Mouse (Mus musculus) lung, embryonic 15.5 days (tissue): ENCODE measurements at regions not wholly inside any gene's neighbourhood (a gene's known extent, or its start where the extent isn't known, plus 50 kb on each side); places are given as distances from the start of the nearest gene placed in this dataset.

Source experiments
- ATAC-seq: fragments of 200-750 bp; cut with Nextera tagmentation; 2 replicates; pipeline ENCODE4 v1.8.0; 2017; ENCODE audit warnings: moderate number of reproducible peaks, borderline replicate concordance; ENCODE audit not compliant: low FRiP score, low TSS enrichment; ENCODE audit errors: extremely low read depth
- H3K27ac ChIP-seq: fragments of 300-500 bp; sonication (generic); 2 replicates; pipeline ENCODE4 v1.5.1; 2015; ENCODE audit warnings: moderate library complexity, mild to moderate bottlenecking, inconsistent platforms
- H3K27me3 ChIP-seq: fragments of 300-500 bp; sonication (generic); 2 replicates; pipeline ENCODE4 v1.6.1; 2015; ENCODE audit warnings: inconsistent platforms
- H3K36me3 ChIP-seq: fragments of 300-500 bp; sonication (generic); 2 replicates; pipeline ENCODE4 v1.6.1; 2015; ENCODE audit warnings: inconsistent platforms
- H3K4me1 ChIP-seq: fragments of 300-500 bp; sonication (generic); 2 replicates; pipeline ENCODE4 v1.6.1; 2015; ENCODE audit warnings: inconsistent platforms
- H3K4me2 ChIP-seq: fragments of 300-500 bp; sonication (generic); 2 replicates; pipeline ENCODE4 v1.6.1; 2015; ENCODE audit warnings: inconsistent platforms, mild to moderate bottlenecking, moderate library complexity
- H3K4me3 ChIP-seq: fragments of 300-500 bp; sonication (generic); 2 replicates; pipeline ENCODE4 v1.5.1; 2015; ENCODE audit warnings: mild to moderate bottlenecking, inconsistent platforms
- H3K9ac ChIP-seq: fragments of 300-500 bp; sonication (generic); 2 replicates; pipeline ENCODE4 v1.6.1; 2015; ENCODE audit warnings: inconsistent platforms
- H3K9me3 ChIP-seq: fragments of 300-500 bp; sonication (generic); 2 replicates; pipeline ENCODE4 v1.6.1; 2016; ENCODE audit warnings: inconsistent platforms
- WGBS: fragments of 180-500 bp; shearing (Covaris S2); methylation state at CpG from one replicate; pipeline ENCODE4 v1.1.7; 2015; 5-methylcytosine and 5-hydroxymethylcytosine counted together

DNA sequence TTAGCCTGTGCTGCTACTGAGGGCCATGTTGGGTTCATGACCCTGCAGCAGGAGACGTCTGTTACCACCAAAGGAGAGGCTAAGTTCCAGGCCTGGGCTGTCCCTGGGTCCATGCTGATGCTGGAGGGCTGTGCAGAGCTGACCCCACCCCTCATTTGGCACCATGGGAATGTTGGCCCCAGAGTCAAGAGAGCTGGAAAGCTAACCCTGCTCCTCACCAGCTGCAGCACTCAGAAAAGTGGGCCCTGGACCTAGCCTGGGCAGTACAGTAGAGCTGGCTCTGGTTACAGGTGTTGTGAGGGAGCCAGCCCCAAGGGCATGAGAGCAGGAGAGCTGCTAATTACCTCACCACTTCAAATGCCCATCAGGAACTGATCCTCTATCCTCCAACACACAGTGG, 500.9 kb upstream of the Nr5a2 start:
- H3K36me3 ChIP-seq: no peaks in the 10 kb centered on the region

DNA sequence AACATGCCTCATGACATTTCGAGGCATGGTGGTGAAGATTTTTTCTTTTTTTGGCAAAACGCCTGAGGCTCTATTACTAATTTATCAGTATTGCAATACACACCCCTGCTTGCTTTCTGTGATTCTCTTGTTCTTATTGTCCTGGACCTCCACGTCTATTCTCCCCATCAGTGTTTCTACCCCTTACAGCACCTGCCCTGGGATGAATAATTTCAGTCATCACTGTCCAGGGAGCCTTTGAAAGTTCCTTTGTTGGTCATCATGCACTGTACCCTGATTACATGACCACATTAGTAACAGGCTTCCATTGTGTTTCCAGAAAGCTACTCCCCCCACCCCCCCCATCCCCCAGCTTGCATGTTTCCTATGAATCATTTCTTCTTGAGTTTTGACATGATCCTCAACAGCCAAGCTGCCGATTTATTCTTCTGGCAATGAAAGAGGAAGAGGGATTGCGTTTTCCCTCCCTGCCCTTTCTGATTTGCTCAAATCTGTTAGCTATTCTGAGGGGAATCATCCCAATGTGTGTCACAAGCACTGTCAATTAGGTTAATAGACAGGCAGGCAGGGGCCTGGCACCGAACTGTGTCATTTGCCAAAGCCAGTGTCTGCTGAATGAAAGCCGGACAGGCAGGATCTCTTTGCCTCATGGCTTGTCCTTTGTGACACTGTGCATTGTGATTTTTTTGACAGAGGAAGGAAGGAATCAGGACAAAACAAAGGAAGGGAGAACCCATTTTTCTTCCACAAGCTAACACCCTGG, 493.4 kb upstream of the Nr5a2 start:
- H3K27ac ChIP-seq: peak overlapping the region; percentile 41; the same call in 1 of the 2 replicates
- H3K27me3 ChIP-seq: no peaks in the 10 kb centered on the region
- no peak overlapping the region for H3K4me3 ChIP-seq
- H3K9ac ChIP-seq: no peak overlapping the region
- peaks cover 5% of the 10 kb centered on the region; the same call in 1 of the 2 replicates for H3K4me1 ChIP-seq
- no peak for ATAC-seq
- H3K9me3 ChIP-seq: no peaks in the 10 kb centered on the region
- H3K36me3 ChIP-seq: no peaks in the 10 kb centered on the region
- 56% methylated on average over 7 of the region's 7 CpGs for WGBS
- no peak overlapping the region for H3K4me2 ChIP-seq

More for the DNA sequence above, 500.9 kb upstream of the Nr5a2 start:
- Histone ChIP-seq H3K9ac (no peak overlapping the region), H3K4me1 (no peaks in the 10 kb centered on the region), H3K27me3 (no peaks in the 10 kb centered on the region), H3K4me2 (no peak overlapping the region), H3K4me3 (no peak overlapping the region), H3K27ac (no peak overlapping the region), H3K9me3 (no peaks in the 10 kb centered on the region)
- WGBS: 75% methylated on average over 1 of the region's 1 CpGs
- ATAC-seq: no peak

DNA sequence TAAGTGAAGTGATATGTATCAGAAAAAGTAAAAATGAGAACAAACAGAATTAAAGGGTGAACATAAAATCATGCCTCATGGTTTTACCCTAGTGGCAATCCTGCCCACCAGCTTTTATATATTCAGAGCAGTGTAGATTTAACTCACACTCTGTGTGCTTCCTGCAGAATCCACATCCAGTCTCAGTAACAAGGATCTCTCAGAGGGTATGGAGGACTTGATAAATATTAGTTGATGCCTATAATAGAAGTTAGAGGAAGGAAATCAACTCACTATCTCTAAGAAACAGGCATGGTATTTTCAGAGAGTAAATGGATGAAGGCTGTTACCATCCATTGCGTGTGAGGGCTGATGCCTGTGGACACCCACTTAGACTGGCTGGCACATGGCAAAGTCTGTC, 492.5 kb upstream of the Nr5a2 start:
- Histone ChIP-seq H3K27ac (no peak overlapping the region), H3K9ac (no peak overlapping the region), H3K4me1 (peaks cover 5% of the 10 kb centered on the region; the same call in 1 of the 2 replicates), H3K36me3 (no peaks in the 10 kb centered on the region), H3K4me2 (no peak overlapping the region), H3K27me3 (no peaks in the 10 kb centered on the region), H3K9me3 (no peaks in the 10 kb centered on the region), H3K4me3 (no peak overlapping the region)
- ATAC-seq: no peak
- 75% methylated on average over 1 of the region's 1 CpGs for WGBS

DNA sequence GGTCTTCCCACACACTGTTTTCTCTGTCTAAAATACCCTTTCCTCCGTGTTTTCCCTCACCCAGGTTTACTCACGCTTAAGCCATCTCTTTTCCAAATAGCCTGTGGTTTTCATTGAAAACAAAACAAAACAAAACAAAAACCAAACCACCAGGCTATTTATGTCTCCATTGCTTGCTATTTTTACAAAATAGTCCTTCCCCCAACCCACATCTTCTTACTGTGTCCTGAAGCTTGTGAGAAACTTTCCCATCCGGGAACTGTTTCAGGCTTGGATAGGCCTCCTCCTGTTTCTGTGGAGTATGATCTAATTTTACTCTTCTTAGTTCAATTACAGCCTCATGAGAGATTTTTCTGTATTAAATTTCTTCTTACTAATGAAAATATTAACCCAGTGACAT, 486.2 kb upstream of the Nr5a2 start:
- no peak overlapping the region for H3K27ac ChIP-seq
- no peak for ATAC-seq
- no peaks in the 10 kb centered on the region for H3K36me3 ChIP-seq
- H3K4me2 ChIP-seq: no peak overlapping the region
- H3K9ac ChIP-seq: no peak overlapping the region
- 74% methylated on average over 3 of the region's 3 CpGs for WGBS
- H3K4me1 ChIP-seq: no peaks in the 10 kb centered on the region
- H3K9me3 ChIP-seq: no peaks in the 10 kb centered on the region
- H3K4me3 ChIP-seq: no peak overlapping the region
- no peaks in the 10 kb centered on the region for H3K27me3 ChIP-seq

DNA sequence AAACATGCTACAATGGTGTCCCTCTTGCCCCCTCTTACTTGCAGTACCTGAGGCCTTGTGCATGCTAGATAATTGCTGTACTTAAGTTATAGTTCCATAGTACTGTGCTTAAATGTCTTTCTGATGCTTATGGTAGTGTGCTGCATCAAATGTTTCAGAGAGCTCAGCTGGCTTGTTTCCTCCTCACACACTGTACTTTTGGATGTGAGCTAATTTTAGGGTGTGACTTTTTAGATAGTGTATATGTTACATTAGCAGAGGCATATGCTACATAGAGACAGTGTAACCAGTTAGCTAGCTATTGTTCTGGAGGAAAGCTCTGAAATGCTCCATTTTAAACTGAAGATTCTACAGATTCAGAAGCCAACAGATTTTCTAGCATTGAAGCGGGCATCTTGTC, 467.9 kb upstream of the Nr5a2 start:
- H3K9me3 ChIP-seq: no peaks in the 10 kb centered on the region
- no peak overlapping the region for H3K27ac ChIP-seq
- 84% methylated on average over 1 of the region's 1 CpGs for WGBS
- H3K9ac ChIP-seq: no peak overlapping the region
- H3K27me3 ChIP-seq: no peaks in the 10 kb centered on the region
- 0 out of 2 replicates have a peak, but pooled peaks cover 6% of the 10 kb centered on the region for H3K4me1 ChIP-seq
- no peak overlapping the region for H3K4me3 ChIP-seq
- no peak overlapping the region for H3K4me2 ChIP-seq
- peak; percentile 27; the same call in 1 of the 2 replicates for ATAC-seq
- H3K36me3 ChIP-seq: no peaks in the 10 kb centered on the region

DNA sequence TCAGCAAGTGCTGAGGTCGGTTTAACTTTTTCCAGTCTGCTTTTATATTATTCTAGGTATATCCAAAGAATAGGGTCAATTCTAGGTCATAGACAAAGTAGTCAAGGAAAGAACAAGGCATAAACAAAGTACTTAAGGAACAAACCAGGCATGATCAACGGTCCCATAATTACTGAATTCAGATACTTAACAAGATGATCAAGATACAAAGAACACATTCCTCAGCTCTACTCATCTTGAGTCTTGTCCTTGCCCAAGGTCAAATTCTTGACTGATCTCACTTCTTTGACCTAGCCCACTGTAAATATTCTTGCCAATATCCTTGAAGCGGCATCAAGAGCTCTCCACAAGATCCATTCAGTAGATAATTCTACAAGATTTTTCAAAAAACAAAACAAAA, 458.1 kb upstream of the Nr5a2 start:
- H3K27ac ChIP-seq: no peak overlapping the region
- 75% methylated on average over 3 of the region's 3 CpGs for WGBS
- H3K36me3 ChIP-seq: no peaks in the 10 kb centered on the region
- H3K9me3 ChIP-seq: no peaks in the 10 kb centered on the region
- no peak overlapping the region for H3K9ac ChIP-seq
- ATAC-seq: no peak
- no peak overlapping the region for H3K4me2 ChIP-seq
- no peaks in the 10 kb centered on the region for H3K4me1 ChIP-seq
- no peaks in the 10 kb centered on the region for H3K27me3 ChIP-seq
- no peak overlapping the region for H3K4me3 ChIP-seq

DNA sequence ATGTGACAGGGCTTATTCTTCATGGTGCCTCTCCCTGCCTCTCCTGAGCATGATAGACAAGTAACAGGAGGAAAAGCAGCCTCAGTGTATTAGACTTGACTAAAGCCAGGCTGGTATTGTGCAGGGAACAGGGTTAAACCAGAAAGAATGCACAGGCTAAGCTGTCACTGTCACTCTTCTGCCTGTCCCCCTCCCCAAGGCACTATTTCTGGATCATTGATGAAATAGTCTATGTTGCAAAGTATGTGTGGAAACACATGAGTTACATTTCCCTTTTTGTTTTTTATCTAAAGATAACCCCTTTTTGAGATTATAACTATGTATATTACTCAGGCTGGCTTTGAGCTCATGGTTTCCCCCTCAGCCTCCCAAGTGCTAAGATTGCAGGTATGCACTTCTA, 436.5 kb upstream of the Nr5a2 start:
- no peaks in the 10 kb centered on the region for H3K27me3 ChIP-seq
- H3K9me3 ChIP-seq: no peaks in the 10 kb centered on the region
- H3K9ac ChIP-seq: no peak overlapping the region
- no peaks in the 10 kb centered on the region for H3K36me3 ChIP-seq
- no peak overlapping the region for H3K4me3 ChIP-seq
- no peak for ATAC-seq
- no peaks in the 10 kb centered on the region for H3K4me1 ChIP-seq
- no peak overlapping the region for H3K4me2 ChIP-seq
- H3K27ac ChIP-seq: no peak overlapping the region

DNA sequence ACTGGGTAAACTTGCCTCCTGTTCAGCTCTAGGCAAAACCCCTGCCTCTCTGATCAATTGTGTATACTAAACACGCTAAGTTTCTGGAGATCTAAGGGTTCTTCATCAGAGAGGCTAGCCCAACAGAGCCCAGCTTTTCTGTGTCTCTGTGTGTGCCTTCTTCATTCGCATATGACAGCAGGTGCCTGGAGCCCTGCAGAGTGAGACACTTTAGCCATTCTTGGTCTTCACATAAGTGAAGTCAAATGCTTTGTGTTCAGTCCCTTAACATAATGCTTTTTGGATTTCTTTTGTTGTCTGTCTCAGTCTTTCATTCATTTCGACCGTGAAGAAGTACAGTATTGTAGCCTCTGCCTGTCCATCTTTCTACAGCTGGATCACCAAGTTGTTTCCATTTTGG, 427.3 kb upstream of the Nr5a2 start:
- no peak for ATAC-seq
- Histone ChIP-seq H3K9ac (no peak overlapping the region), H3K4me3 (no peak overlapping the region), H3K36me3 (no peaks in the 10 kb centered on the region), H3K4me1 (no peaks in the 10 kb centered on the region), H3K9me3 (no peaks in the 10 kb centered on the region), H3K4me2 (no peak overlapping the region), H3K27ac (no peak overlapping the region), H3K27me3 (no peaks in the 10 kb centered on the region)
- WGBS: 77% methylated on average over 4 of the region's 4 CpGs

DNA sequence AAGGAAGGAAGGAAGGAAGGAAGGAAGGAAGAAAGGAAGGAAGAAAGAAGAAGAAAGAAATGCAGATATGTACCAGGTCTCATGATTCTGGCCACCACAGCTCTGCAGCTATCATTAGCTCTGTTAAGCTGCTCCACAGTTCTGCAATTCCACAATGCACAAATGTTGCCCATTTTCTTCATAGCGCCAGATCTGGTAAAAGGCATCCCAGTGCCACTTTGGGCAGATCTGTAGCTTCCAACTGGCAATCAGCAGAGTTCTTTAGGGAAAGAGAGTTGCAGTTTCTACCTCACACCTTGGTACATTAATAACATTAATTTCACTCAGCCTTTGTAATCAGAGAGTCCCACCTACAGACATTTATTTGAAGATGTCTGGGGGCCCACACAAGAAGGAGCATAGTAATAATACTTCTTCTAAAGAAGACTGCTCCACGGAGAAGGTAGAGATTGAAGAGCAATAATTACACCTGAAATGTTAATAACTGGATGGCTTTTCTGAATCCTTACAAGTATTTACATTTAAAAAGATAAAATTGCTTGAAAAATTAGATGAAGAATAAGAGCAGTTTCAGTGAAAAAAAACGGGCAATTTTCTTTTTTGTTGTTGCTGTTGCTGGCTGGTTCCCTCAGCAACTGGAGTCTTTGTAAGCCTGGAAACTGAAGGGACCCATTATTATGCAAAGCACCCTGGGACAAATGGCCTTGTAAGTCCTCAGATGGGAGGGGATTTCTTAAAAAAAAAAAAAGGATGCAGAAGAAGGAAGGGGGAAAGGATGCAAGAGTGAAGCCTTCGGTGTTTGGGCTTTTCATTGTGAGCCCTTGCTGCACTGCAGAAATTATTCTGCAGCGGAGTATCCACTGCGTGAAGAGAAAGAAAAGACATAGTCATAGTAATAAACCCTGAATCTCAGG, 418.1 kb upstream of the Nr5a2 start:
- ATAC-seq: no peak
- H3K4me1 ChIP-seq: peaks cover 3% of the 10 kb centered on the region; the same call in 1 of the 2 replicates
- H3K9ac ChIP-seq: no peak overlapping the region
- H3K27ac ChIP-seq: no peak overlapping the region
- H3K4me2 ChIP-seq: no peak overlapping the region
- 42% methylated on average over 6 of the region's 6 CpGs for WGBS
- no peaks in the 10 kb centered on the region for H3K9me3 ChIP-seq
- no peaks in the 10 kb centered on the region for H3K36me3 ChIP-seq
- no peaks in the 10 kb centered on the region for H3K27me3 ChIP-seq
- H3K4me3 ChIP-seq: no peak overlapping the region

DNA sequence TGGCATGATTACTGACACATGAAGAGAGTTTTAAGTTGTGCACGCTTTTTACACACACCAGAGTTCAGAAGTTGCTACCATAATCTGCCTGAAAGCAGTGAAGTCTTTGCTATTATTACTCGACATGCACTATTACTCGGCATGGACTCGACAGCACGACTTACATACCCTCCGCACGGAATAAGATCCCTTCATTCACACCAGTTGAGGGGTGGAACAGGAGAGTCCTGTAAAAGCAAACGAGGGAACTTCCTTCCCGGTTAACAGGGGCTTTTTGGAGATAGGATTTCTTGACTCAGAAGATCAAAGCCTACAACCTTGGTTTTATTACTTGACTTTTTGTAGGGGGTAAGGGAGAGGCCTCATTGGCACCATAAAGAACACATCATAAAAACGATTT, 416.4 kb upstream of the Nr5a2 start:
- no peaks in the 10 kb centered on the region for H3K27me3 ChIP-seq
- no peak overlapping the region for H3K4me3 ChIP-seq
- ATAC-seq: no peak
- WGBS: 61% methylated on average over 10 of the region's 10 CpGs
- H3K27ac ChIP-seq: no peak overlapping the region
- H3K9ac ChIP-seq: no peak overlapping the region
- H3K9me3 ChIP-seq: no peaks in the 10 kb centered on the region
- no peak overlapping the region for H3K4me2 ChIP-seq
- H3K36me3 ChIP-seq: no peaks in the 10 kb centered on the region
- peaks cover 3% of the 10 kb centered on the region; the same call in 1 of the 2 replicates for H3K4me1 ChIP-seq

DNA sequence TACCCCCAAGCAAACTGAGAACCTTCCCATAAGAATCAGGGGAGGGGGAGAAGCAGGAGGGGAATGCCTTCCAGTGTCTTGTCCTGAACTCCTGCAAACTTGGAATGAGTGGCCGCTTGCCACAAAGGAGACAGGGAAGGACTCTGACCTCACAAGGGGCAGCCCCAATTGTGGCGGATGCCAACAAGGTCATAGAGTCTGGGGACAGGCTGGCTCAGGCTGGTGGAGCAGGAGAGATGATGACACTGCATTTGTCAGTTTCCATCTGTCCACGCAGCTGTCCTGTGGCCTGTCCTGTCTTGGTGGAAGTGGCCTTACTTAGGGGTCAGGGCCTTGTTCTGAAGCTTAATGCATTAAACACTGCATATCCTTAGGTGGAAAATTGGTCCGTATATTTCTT, 414.4 kb upstream of the Nr5a2 start:
- Histone ChIP-seq H3K36me3 (no peaks in the 10 kb centered on the region), H3K4me1 (peaks cover 3% of the 10 kb centered on the region; the same call in 1 of the 2 replicates), H3K9ac (no peak overlapping the region), H3K4me3 (no peak overlapping the region), H3K4me2 (no peak overlapping the region), H3K27me3 (no peaks in the 10 kb centered on the region), H3K27ac (no peak overlapping the region), H3K9me3 (no peaks in the 10 kb centered on the region)
- 76% methylated on average over 4 of the region's 4 CpGs for WGBS
- no peak for ATAC-seq
